Mouse (Mus musculus): ENCODE data around the gene Aff3. TPM values are rescaled to one million over a fixed set of nuclear protein-coding genes. Genes with fewer than 3 reads are reported as not detected.

The Aff3 gene
- polyA plus RNA-seq, 1 experiment from 2014 or later: 5.7 TPM

- ATAC-seq (ENCODE audit: insufficient number of reproducible peaks, low FRiP score): no peak
- H3K27me3 ChIP-seq (replicated peaks): no peaks in the 10 kb centered on the region
- 62% methylated on average over 3 of the region's 3 CpGs for WGBS
- H3K9ac ChIP-seq: no peak overlapping the region
- H3K4me3 ChIP-seq: no peak overlapping the region
- 0 out of 2 replicates have a peak, but pooled peaks cover under 1% of the 10 kb centered on the region for H3K4me1 ChIP-seq (replicated peaks)
- no peaks in the 10 kb centered on the region for H3K36me3 ChIP-seq
- H3K4me2 ChIP-seq: no peak overlapping the region
- no peaks in the 10 kb centered on the region for H3K9me3 ChIP-seq (replicated peaks)
- H3K27ac ChIP-seq (ENCODE audit: poor library complexity, severe bottlenecking): no peak overlapping the region
Measured at GRCm38 (mm10) chr1:38671756-38672155, 7.0 kb upstream of the Aff3 start.

GRCm38 (mm10) chr1:38671019-38671418 is 6.3 kb upstream of the Aff3 start:
- Histone ChIP-seq H3K4me1 (replicated peaks) (0 out of 2 replicates have a peak, but pooled peaks cover 8% of the 10 kb centered on the region), H3K27ac (ENCODE audit: poor library complexity, severe bottlenecking) (no peak overlapping the region), H3K4me2 (no peak overlapping the region), H3K27me3 (replicated peaks) (no peaks in the 10 kb centered on the region), H3K9ac (no peak overlapping the region), H3K4me3 (no peak overlapping the region), H3K9me3 (replicated peaks) (no peaks in the 10 kb centered on the region), H3K36me3 (no peaks in the 10 kb centered on the region)
- WGBS: 67% methylated on average over 5 of the region's 5 CpGs
- no peak for ATAC-seq (ENCODE audit: insufficient number of reproducible peaks, low FRiP score)

DNA sequence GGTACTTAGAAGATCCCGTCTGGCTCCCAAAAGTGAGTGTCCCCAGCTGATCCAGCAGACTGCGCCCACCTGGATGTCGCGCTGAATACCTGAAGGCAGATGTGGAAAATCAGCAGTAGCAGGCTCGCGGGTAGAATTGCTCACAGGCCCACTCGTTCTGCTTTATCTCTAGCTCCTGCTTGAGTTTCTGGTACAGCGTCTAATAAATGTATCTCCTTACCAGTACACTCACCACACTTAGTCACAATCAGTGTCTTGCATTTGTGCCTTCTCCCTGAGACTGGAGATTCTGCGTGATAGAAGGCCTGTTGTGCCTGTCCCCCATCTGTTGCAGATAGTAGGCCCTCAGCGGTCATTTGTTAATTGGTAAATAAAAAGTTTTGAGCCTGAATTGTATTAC is 3.6 kb upstream of the Aff3 start:
- Histone ChIP-seq H3K4me2 (no peak overlapping the region), H3K4me3 (no peak overlapping the region), H3K4me1 (replicated peaks) (peaks cover 8% of the 10 kb centered on the region; the same call in 1 of the 2 replicates), H3K9ac (no peak overlapping the region), H3K36me3 (no peaks in the 10 kb centered on the region), H3K27ac (ENCODE audit: poor library complexity, severe bottlenecking) (no peak overlapping the region), H3K27me3 (replicated peaks) (no peaks in the 10 kb centered on the region), H3K9me3 (replicated peaks) (no peaks in the 10 kb centered on the region)
- WGBS: 74% methylated on average over 10 of the region's 10 CpGs
- ATAC-seq (ENCODE audit: insufficient number of reproducible peaks, low FRiP score): no peak

GRCm38 (mm10) chr1:38667892-38668291 is 3.1 kb upstream of the Aff3 start:
- ATAC-seq (ENCODE audit: insufficient number of reproducible peaks, low FRiP score): no peak
- Histone ChIP-seq H3K9ac (no peak overlapping the region), H3K4me2 (no peak overlapping the region), H3K9me3 (replicated peaks) (no peaks in the 10 kb centered on the region), H3K27me3 (replicated peaks) (no peaks in the 10 kb centered on the region), H3K36me3 (no peaks in the 10 kb centered on the region), H3K4me3 (no peak overlapping the region), H3K4me1 (replicated peaks) (peaks cover 8% of the 10 kb centered on the region; the same call in 1 of the 2 replicates), H3K27ac (ENCODE audit: poor library complexity, severe bottlenecking) (no peak overlapping the region)
- WGBS: 71% methylated on average over 9 of the region's 9 CpGs

- 67% methylated on average over 10 of the region's 10 CpGs for WGBS
- no peak overlapping the region for H3K27ac ChIP-seq (ENCODE audit: poor library complexity, severe bottlenecking)
- ATAC-seq (ENCODE audit: insufficient number of reproducible peaks, low FRiP score): no peak
Measured at GRCm38 (mm10) chr1:38666766-38667118, 2.0 kb upstream of the Aff3 start.

DNA sequence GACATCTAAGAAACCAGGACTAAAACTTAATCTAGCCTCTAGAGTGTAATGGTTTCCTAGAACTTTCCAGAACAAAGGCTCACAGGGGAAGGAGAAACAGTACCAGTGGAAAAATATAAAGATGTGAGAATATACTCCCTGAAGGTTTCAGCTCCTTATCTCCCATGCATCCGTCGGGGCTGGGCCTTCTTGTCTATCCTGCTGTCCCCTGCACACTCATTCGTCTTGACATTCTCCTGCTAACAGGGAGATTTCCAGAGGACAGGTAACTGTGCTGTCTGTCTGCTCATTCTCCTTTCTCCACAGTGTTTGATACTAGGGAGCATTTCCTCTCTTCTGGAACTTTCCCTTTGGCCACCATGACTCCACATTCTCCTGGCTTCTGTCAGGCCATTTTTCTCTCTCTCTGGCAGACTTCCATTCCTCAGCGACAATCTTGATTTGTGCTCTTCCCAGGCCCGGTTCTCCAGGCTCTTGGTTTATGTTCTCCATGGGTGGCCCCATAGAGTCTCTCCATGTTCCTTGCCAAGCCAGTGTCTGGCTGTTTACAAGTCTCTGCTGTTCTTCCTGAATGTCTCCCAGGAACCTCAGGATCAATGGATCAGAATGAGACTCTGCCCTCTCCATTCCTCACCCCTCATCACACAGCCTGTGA is 1.5 kb upstream of the Aff3 start:
- Histone ChIP-seq H3K4me3 (no peak overlapping the region), H3K27ac (ENCODE audit: poor library complexity, severe bottlenecking) (no peak overlapping the region), H3K9ac (no peak overlapping the region), H3K4me2 (peak overlapping the region; percentile 11; the same call in 1 of the 2 replicates), H3K9me3 (replicated peaks) (no peaks in the 10 kb centered on the region), H3K27me3 (replicated peaks) (no peaks in the 10 kb centered on the region), H3K4me1 (replicated peaks) (peaks cover 8% of the 10 kb centered on the region; the same call in 1 of the 2 replicates), H3K36me3 (no peaks in the 10 kb centered on the region)
- ATAC-seq (ENCODE audit: insufficient number of reproducible peaks, low FRiP score): no peak
- WGBS: 56% methylated on average over 5 of the region's 5 CpGs

More at GRCm38 (mm10) chr1:38666766-38667118, 2.0 kb upstream of the Aff3 start:
- Histone ChIP-seq H3K9me3 (replicated peaks) (no peaks in the 10 kb centered on the region), H3K4me3 (no peak overlapping the region), H3K4me2 (peak overlapping the region; percentile 11; the same call in 1 of the 2 replicates), H3K27me3 (replicated peaks) (no peaks in the 10 kb centered on the region), H3K9ac (no peak overlapping the region), H3K4me1 (replicated peaks) (peaks cover 8% of the 10 kb centered on the region; the same call in 1 of the 2 replicates), H3K36me3 (no peaks in the 10 kb centered on the region)

DNA sequence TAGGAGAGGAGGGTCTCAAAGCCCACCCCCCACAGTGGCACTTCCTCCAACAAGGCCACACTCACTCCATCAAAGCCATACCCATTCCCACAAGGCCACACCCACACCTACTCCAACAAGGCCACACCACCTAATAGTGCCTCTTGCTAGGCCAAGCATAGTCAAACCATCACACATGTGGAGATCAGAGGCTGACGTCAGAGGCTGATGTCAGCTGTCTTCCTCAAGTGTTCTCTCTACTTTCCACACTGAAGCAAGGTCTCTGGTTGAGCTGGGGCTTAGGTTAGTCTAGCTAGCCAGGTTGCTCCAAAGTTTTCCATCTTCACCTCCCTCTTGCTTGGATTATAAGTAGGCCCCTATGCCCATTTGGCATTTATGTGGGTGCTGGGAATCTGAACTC is 856 bp upstream of the Aff3 start:
- no peaks in the 10 kb centered on the region for H3K9me3 ChIP-seq (replicated peaks)
- H3K27me3 ChIP-seq (replicated peaks): no peaks in the 10 kb centered on the region
- no peak for ATAC-seq (ENCODE audit: insufficient number of reproducible peaks, low FRiP score)
- no peak overlapping the region for H3K4me3 ChIP-seq
- WGBS: 77% methylated on average over 1 of the region's 1 CpGs
- H3K4me1 ChIP-seq (replicated peaks): peaks cover 8% of the 10 kb centered on the region; the same call in 1 of the 2 replicates
- H3K36me3 ChIP-seq: no peaks in the 10 kb centered on the region
- H3K4me2 ChIP-seq: no peak overlapping the region
- no peak overlapping the region for H3K9ac ChIP-seq
- H3K27ac ChIP-seq (ENCODE audit: poor library complexity, severe bottlenecking): no peak overlapping the region

DNA sequence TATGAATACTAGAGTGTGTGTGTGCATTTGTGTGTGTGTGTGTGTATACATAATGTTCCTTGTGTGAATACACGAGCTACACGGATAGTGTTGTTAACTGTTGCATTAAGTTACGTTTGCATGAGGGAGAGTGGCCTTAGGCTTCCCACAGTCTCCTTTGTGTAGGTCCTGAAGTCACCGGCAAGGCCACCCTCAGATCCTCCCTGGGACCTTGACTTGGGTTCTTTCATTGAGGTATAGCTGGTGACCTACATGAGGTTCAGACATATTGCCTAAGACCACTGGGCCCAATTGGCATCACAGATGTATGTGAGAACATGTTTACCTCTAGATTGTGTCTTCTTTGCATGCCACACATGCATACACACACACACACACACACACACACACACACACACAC is 494 bp downstream of the Aff3 start:
- H3K36me3 ChIP-seq: no peaks in the 10 kb centered on the region
- no peaks in the 10 kb centered on the region for H3K9me3 ChIP-seq (replicated peaks)
- peaks cover 8% of the 10 kb centered on the region; the same call in 1 of the 2 replicates for H3K4me1 ChIP-seq (replicated peaks)
- H3K27me3 ChIP-seq (replicated peaks): no peaks in the 10 kb centered on the region
- no peak overlapping the region for H3K27ac ChIP-seq (ENCODE audit: poor library complexity, severe bottlenecking)
- no peak overlapping the region for H3K4me2 ChIP-seq
- no peak overlapping the region for H3K9ac ChIP-seq
- no peak overlapping the region for H3K4me3 ChIP-seq
- 93% methylated on average over 4 of the region's 4 CpGs for WGBS
- no peak for ATAC-seq (ENCODE audit: insufficient number of reproducible peaks, low FRiP score)

- Histone ChIP-seq H3K4me2 (no peak overlapping the region), H3K27me3 (replicated peaks) (no peaks in the 10 kb centered on the region), H3K9me3 (replicated peaks) (no peaks in the 10 kb centered on the region), H3K27ac (ENCODE audit: poor library complexity, severe bottlenecking) (no peak overlapping the region), H3K36me3 (no peaks in the 10 kb centered on the region), H3K9ac (no peak overlapping the region), H3K4me3 (no peak overlapping the region), H3K4me1 (replicated peaks) (peaks cover 8% of the 10 kb centered on the region; the same call in 1 of the 2 replicates)
- WGBS: 25% methylated on average over 3 of the region's 3 CpGs
- ATAC-seq (ENCODE audit: insufficient number of reproducible peaks, low FRiP score): no peak
Measured at GRCm38 (mm10) chr1:38662616-38663193, 2.0 kb downstream of the Aff3 start.

DNA sequence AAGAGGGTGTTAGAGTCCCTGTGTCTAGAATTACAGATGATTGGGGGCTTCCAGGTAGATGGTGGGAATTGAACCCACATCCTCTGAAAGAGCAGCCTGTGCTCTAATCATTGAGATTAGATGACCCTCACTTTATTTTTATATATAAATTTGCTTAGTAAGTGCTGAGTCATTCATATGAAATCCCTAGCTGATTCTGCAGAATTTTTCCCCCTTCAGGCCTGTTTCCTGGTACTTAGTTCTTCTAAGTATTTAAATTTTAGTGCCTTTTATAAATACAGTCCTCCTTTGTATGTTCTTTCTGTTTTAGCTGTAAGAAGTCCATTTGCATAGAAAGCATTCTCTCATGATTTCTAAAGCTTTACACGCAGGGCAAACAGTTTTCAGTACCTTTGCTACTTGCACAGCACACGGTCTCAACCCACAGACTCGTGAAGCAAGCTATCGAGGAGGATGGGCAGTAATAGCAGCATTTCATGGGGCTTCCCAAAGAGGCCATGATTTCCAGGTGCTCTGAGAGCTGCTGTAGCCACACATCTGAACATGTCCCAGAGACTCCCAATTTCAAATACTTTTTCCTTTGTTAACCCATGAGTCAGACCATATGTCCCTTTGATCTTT is 5.7 kb downstream of the Aff3 start:
- ATAC-seq (ENCODE audit: insufficient number of reproducible peaks, low FRiP score): no peak
- H3K4me1 ChIP-seq (replicated peaks): no peaks in the 10 kb centered on the region
- H3K27me3 ChIP-seq (replicated peaks): no peaks in the 10 kb centered on the region
- no peaks in the 10 kb centered on the region for H3K36me3 ChIP-seq
- H3K27ac ChIP-seq (ENCODE audit: poor library complexity, severe bottlenecking): no peak overlapping the region
- no peak overlapping the region for H3K9ac ChIP-seq
- WGBS: 83% methylated on average over 4 of the region's 4 CpGs
- H3K9me3 ChIP-seq (replicated peaks): no peaks in the 10 kb centered on the region
- H3K4me3 ChIP-seq: no peak overlapping the region
- H3K4me2 ChIP-seq: no peak overlapping the region

- Histone ChIP-seq H3K27ac (ENCODE audit: poor library complexity, severe bottlenecking) (no peak overlapping the region), H3K27me3 (replicated peaks) (no peaks in the 10 kb centered on the region), H3K4me2 (no peak overlapping the region), H3K36me3 (no peaks in the 10 kb centered on the region), H3K4me3 (no peak overlapping the region), H3K9ac (no peak overlapping the region), H3K9me3 (replicated peaks) (no peaks in the 10 kb centered on the region), H3K4me1 (replicated peaks) (no peaks in the 10 kb centered on the region)
- WGBS: 68% methylated on average over 9 of the region's 9 CpGs
- no peak for ATAC-seq (ENCODE audit: insufficient number of reproducible peaks, low FRiP score)
Measured at GRCm38 (mm10) chr1:38658376-38658775, 6.4 kb downstream of the Aff3 start.
